Mouse (Mus musculus): ENCODE data around the gene Dnal4.

Gene Dnal4

GRCm38 (mm10) chr15:79763601-79764246 is 13.9 kb downstream of the Dnal4 start:
- DNase-seq (ENCODE audit: low spot score): no peak

- no peak for DNase-seq (ENCODE audit: low spot score)
Observed at GRCm38 (mm10) chr15:79763001-79763400, 14.6 kb downstream of the Dnal4 start.

- DNase-seq (ENCODE audit: low spot score): no peak
Observed at GRCm38 (mm10) chr15:79760956-79761355, 16.7 kb downstream of the Dnal4 start.

GRCm38 (mm10) chr15:79757118-79757517 is 20.5 kb downstream of the Dnal4 start:
- DNase-seq (ENCODE audit: low spot score): no peak

- no peak for DNase-seq (ENCODE audit: low spot score)
Observed at GRCm38 (mm10) chr15:79755977-79756625, 21.5 kb downstream of the Dnal4 start.

GRCm38 (mm10) chr15:79755176-79755575 is 22.5 kb downstream of the Dnal4 start:
- no peak for DNase-seq (ENCODE audit: low spot score)

GRCm38 (mm10) chr15:79753873-79754272 is 23.8 kb downstream of the Dnal4 start:
- no peak for DNase-seq (ENCODE audit: low spot score)

- no peak for DNase-seq (ENCODE audit: low spot score)
Observed at GRCm38 (mm10) chr15:79753420-79753752, 24.3 kb downstream of the Dnal4 start.

- DNase-seq (ENCODE audit: low spot score): peak; percentile 57
Observed at GRCm38 (mm10) chr15:79752742-79753419, 24.8 kb downstream of the Dnal4 start.

- no peak for DNase-seq (ENCODE audit: low spot score)
Observed at GRCm38 (mm10) chr15:79751772-79752171, 25.9 kb downstream of the Dnal4 start.

GRCm38 (mm10) chr15:79750266-79750665 is 27.4 kb downstream of the Dnal4 start:
- DNase-seq (ENCODE audit: low spot score): no peak

- no peak for DNase-seq (ENCODE audit: low spot score)
Observed at GRCm38 (mm10) chr15:79749162-79749561, 28.5 kb downstream of the Dnal4 start.

GRCm38 (mm10) chr15:79747998-79748397 is 29.7 kb downstream of the Dnal4 start:
- DNase-seq (ENCODE audit: low spot score): no peak

GRCm38 (mm10) chr15:79745883-79746282 is 31.8 kb downstream of the Dnal4 start:
- no peak for DNase-seq (ENCODE audit: low spot score)

GRCm38 (mm10) chr15:79745312-79745711 is 32.3 kb downstream of the Dnal4 start:
- no peak for DNase-seq (ENCODE audit: low spot score)

- DNase-seq (ENCODE audit: low spot score): no peak
Observed at GRCm38 (mm10) chr15:79744742-79745141, 32.9 kb downstream of the Dnal4 start.

- DNase-seq (ENCODE audit: low spot score): no peak
Observed at GRCm38 (mm10) chr15:79744001-79744400, 33.6 kb downstream of the Dnal4 start.

GRCm38 (mm10) chr15:79742706-79743023 is 35.0 kb downstream of the Dnal4 start:
- DNase-seq (ENCODE audit: low spot score): no peak

GRCm38 (mm10) chr15:79741921-79742705 is 35.5 kb downstream of the Dnal4 start, which contains the start of gene Sun2:
Sun2 (minus strand) TSS chr15:79742536.
- peak; percentile 83 for DNase-seq (ENCODE audit: low spot score)

- DNase-seq (ENCODE audit: low spot score): peak; percentile 38
Observed at GRCm38 (mm10) chr15:79741173-79741858, 36.3 kb downstream of the Dnal4 start.

GRCm38 (mm10) chr15:79740739-79741138 is 36.9 kb downstream of the Dnal4 start:
- no peak for DNase-seq (ENCODE audit: low spot score)

- DNase-seq (ENCODE audit: low spot score): no peak
Observed at GRCm38 (mm10) chr15:79734311-79734710, 43.3 kb downstream of the Dnal4 start.
